Mouse (Mus musculus) lung, embryonic 16.5 days (tissue): ENCODE results near the gene Cdkal1. TPM values are rescaled to one million over a fixed set of nuclear protein-coding genes. Genes with fewer than 3 reads are reported as not detected.
A peak's percentile ranks its signal among the peaks of the same experiment; 100 is the strongest.

Experiments used
- ATAC-seq: fragments of 200-750 bp; cut with Nextera tagmentation; 2 replicates; pipeline ENCODE4 v1.8.0; 2017; ENCODE audit warnings: low read depth, mild to moderate bottlenecking, moderate library complexity
- H3K27ac ChIP-seq: fragments of 300-500 bp; sonication (generic); 2 replicates; pipeline ENCODE4 v1.5.1; 2014; ENCODE audit warnings: mild to moderate bottlenecking, control low read depth, low read length
- H3K27me3 ChIP-seq: fragments of 300-500 bp; sonication (generic); 2 replicates; pipeline ENCODE4 v1.6.1; 2014; ENCODE audit warnings: low read depth, low read length, mixed read lengths; ENCODE audit not compliant: control insufficient read depth, insufficient read depth
- H3K36me3 ChIP-seq: fragments of 300-500 bp; sonication (generic); 2 replicates; pipeline ENCODE4 v1.6.1; 2014; ENCODE audit warnings: low read length; ENCODE audit not compliant: control insufficient read depth, insufficient read depth
- H3K4me1 ChIP-seq: fragments of 300-500 bp; sonication (generic); replicated peaks from 2 replicates; pipeline ENCODE4 v1.6.1; 2014; ENCODE audit warnings: low read length, mixed read lengths; ENCODE audit not compliant: control insufficient read depth, insufficient read depth
- H3K4me2 ChIP-seq: fragments of 300-500 bp; sonication (generic); 2 replicates; pipeline ENCODE4 v1.6.1; 2014; ENCODE audit warnings: low read depth, low read length, control low read depth
- H3K4me3 ChIP-seq: fragments of 300-500 bp; sonication (generic); 2 replicates; pipeline ENCODE4 v1.5.1; 2014; ENCODE audit warnings: mild to moderate bottlenecking, low read length, control low read depth
- H3K9ac ChIP-seq: fragments of 300-500 bp; sonication (generic); 2 replicates; pipeline ENCODE4 v1.6.1; 2014; ENCODE audit warnings: low read length, control low read depth
- H3K9me3 ChIP-seq: fragments of 300-500 bp; sonication (generic); 2 replicates; pipeline ENCODE4 v1.6.1; 2016; ENCODE audit warnings: low read length; ENCODE audit not compliant: control insufficient read depth
- WGBS: fragments of 180-500 bp; shearing (Covaris S2); extraction: QIAGEN DNeasy Blood & Tissue Kit; methylation state at CpG from one replicate; pipeline ENCODE4 v1.1.7; 2014; 5-methylcytosine and 5-hydroxymethylcytosine counted together
- polyA plus RNA-seq: library from polyadenylated mRNA; unstranded; fragments of >200 nt; fragmentation: Nextera tagmentation; extraction: Ambion mirVana; gene quantifications from 2 replicates; pipeline ENCODE4 v1.2.1, GENCODE M21; 2015

Cdkal1 gene
- polyA plus RNA-seq, 1 experiment from 2014 or later = 32.1 TPM

GRCm38 (mm10) chr13:29360899-29361298 lies 494.6 kb downstream of the Cdkal1 start:
- Histone ChIP-seq H3K9ac (no peak overlapping the region), H3K27me3 (no peaks in the 10 kb centered on the region), H3K4me2 (no peak overlapping the region), H3K9me3 (no peaks in the 10 kb centered on the region), H3K27ac (no peak overlapping the region), H3K4me3 (no peak overlapping the region), H3K4me1 (peaks cover 6% of the 10 kb centered on the region; the same call in 1 of the 2 replicates), H3K36me3 (no peaks in the 10 kb centered on the region)
- no peak for ATAC-seq
- WGBS = 39% methylated on average over 10 of the region's 10 CpGs

GRCm38 (mm10) chr13:29359341-29359740 lies 496.1 kb downstream of the Cdkal1 start:
- Histone ChIP-seq H3K27me3 (no peaks in the 10 kb centered on the region), H3K9me3 (no peaks in the 10 kb centered on the region), H3K4me3 (no peak overlapping the region), H3K27ac (no peak overlapping the region), H3K4me2 (no peak overlapping the region), H3K36me3 (no peaks in the 10 kb centered on the region), H3K9ac (no peak overlapping the region), H3K4me1 (peaks cover 7% of the 10 kb centered on the region)
- ATAC-seq = no peak
- 87% methylated on average over 1 of the region's 1 CpGs for WGBS

GRCm38 (mm10) chr13:29357483-29357882 lies 498.0 kb downstream of the Cdkal1 start:
- no peaks in the 10 kb centered on the region for H3K27me3 ChIP-seq
- H3K9me3 ChIP-seq = no peaks in the 10 kb centered on the region
- H3K4me2 ChIP-seq = no peak overlapping the region
- H3K9ac ChIP-seq = no peak overlapping the region
- H3K4me3 ChIP-seq = no peak overlapping the region
- no peaks in the 10 kb centered on the region for H3K36me3 ChIP-seq
- H3K27ac ChIP-seq = no peak overlapping the region
- 84% methylated on average over 5 of the region's 5 CpGs for WGBS
- peaks cover 8% of the 10 kb centered on the region for H3K4me1 ChIP-seq
- no peak for ATAC-seq

GRCm38 (mm10) chr13:29356158-29356485 lies 499.4 kb downstream of the Cdkal1 start:
- Histone ChIP-seq H3K4me2 (no peak overlapping the region; the same call in 1 of the 2 replicates), H3K9me3 (no peaks in the 10 kb centered on the region), H3K27me3 (no peaks in the 10 kb centered on the region), H3K27ac (no peak overlapping the region), H3K9ac (no peak overlapping the region), H3K4me3 (no peak overlapping the region), H3K36me3 (no peaks in the 10 kb centered on the region), H3K4me1 (peaks cover 14% of the 10 kb centered on the region)
- 43% methylated on average over 10 of the region's 10 CpGs for WGBS
- no peak for ATAC-seq

- Histone ChIP-seq H3K4me2 (no peak overlapping the region), H3K27me3 (no peaks in the 10 kb centered on the region), H3K36me3 (no peaks in the 10 kb centered on the region), H3K4me3 (no peak overlapping the region), H3K9ac (no peak overlapping the region), H3K27ac (no peak overlapping the region), H3K4me1 (peaks cover 14% of the 10 kb centered on the region), H3K9me3 (no peaks in the 10 kb centered on the region)
- 64% methylated on average over 3 of the region's 3 CpGs for WGBS
- no peak for ATAC-seq
Observed at GRCm38 (mm10) chr13:29355484-29356157, 499.9 kb downstream of the Cdkal1 start.

- WGBS = 91% methylated on average over 4 of the region's 4 CpGs
- Histone ChIP-seq H3K4me1 (peaks cover 14% of the 10 kb centered on the region), H3K27me3 (no peaks in the 10 kb centered on the region), H3K27ac (no peak overlapping the region), H3K4me2 (no peak overlapping the region), H3K4me3 (no peak overlapping the region), H3K9me3 (no peaks in the 10 kb centered on the region), H3K9ac (no peak overlapping the region), H3K36me3 (no peaks in the 10 kb centered on the region)
- ATAC-seq = no peak
Observed at GRCm38 (mm10) chr13:29354943-29355342, 500.5 kb downstream of the Cdkal1 start.

GRCm38 (mm10) chr13:29353888-29354415 lies 501.5 kb downstream of the Cdkal1 start:
- no peak overlapping the region for H3K4me3 ChIP-seq
- H3K36me3 ChIP-seq = no peaks in the 10 kb centered on the region
- no peak for ATAC-seq
- H3K27ac ChIP-seq = no peak overlapping the region
- peaks cover 14% of the 10 kb centered on the region for H3K4me1 ChIP-seq
- no peaks in the 10 kb centered on the region for H3K9me3 ChIP-seq
- H3K4me2 ChIP-seq = no peak overlapping the region
- 66% methylated on average over 5 of the region's 5 CpGs for WGBS
- H3K27me3 ChIP-seq = no peaks in the 10 kb centered on the region
- no peak overlapping the region for H3K9ac ChIP-seq

- no peak overlapping the region for H3K4me2 ChIP-seq
- 0 out of 2 replicates have a peak, but pooled peaks have one; percentile 43 for ATAC-seq
- 54% methylated on average over 9 of the region's 9 CpGs for WGBS
- H3K9me3 ChIP-seq = no peaks in the 10 kb centered on the region
- H3K36me3 ChIP-seq = peaks cover 2% of the 10 kb centered on the region; the same call in 1 of the 2 replicates
- H3K4me3 ChIP-seq = no peak overlapping the region
- peak overlapping the region; percentile 67 for H3K27ac ChIP-seq
- no peak overlapping the region for H3K9ac ChIP-seq
- no peaks in the 10 kb centered on the region for H3K27me3 ChIP-seq
- peaks cover 12% of the 10 kb centered on the region for H3K4me1 ChIP-seq
Observed at GRCm38 (mm10) chr13:29351023-29351684, 504.3 kb downstream of the Cdkal1 start.

GRCm38 (mm10) chr13:29350004-29350403 lies 505.5 kb downstream of the Cdkal1 start:
- no peak overlapping the region for H3K9ac ChIP-seq
- peaks cover 2% of the 10 kb centered on the region; the same call in 1 of the 2 replicates for H3K36me3 ChIP-seq
- H3K9me3 ChIP-seq = no peaks in the 10 kb centered on the region

More at GRCm38 (mm10) chr13:29350004-29350403, 505.5 kb downstream of the Cdkal1 start:
- Histone ChIP-seq H3K4me3 (no peak overlapping the region), H3K4me2 (no peak overlapping the region), H3K4me1 (peaks cover 10% of the 10 kb centered on the region), H3K27ac (no peak overlapping the region), H3K27me3 (no peaks in the 10 kb centered on the region)
- ATAC-seq = no peak
- 57% methylated on average over 4 of the region's 4 CpGs for whole genome bisulfite sequencing
